Mouse (Mus musculus) brain, embryonic 18.5 days (tissue): ENCODE data around the gene Daam1.

Experiments
- DNase-seq: peaks from one replicate; pipeline ENCODE4 v3.0.0-alpha.2; 2012; ENCODE audit warnings: low read depth, low spot score

Gene Daam1

GRCm38 (mm10) chr12:71863846-71864543 lies 33.1 kb downstream of the Daam1 start:
- DNase-seq: no peak

GRCm38 (mm10) chr12:71864544-71864897 lies 33.6 kb downstream of the Daam1 start:
- no peak for DNase-seq

GRCm38 (mm10) chr12:71865937-71866336 lies 35.1 kb downstream of the Daam1 start:
- no peak for DNase-seq

- DNase-seq: no peak
Observed at GRCm38 (mm10) chr12:71867345-71868240, 36.7 kb downstream of the Daam1 start.

GRCm38 (mm10) chr12:71870644-71871043 lies 39.8 kb downstream of the Daam1 start:
- DNase-seq: no peak

GRCm38 (mm10) chr12:71872330-71872729 lies 41.5 kb downstream of the Daam1 start:
- DNase-seq: no peak

- no peak for DNase-seq
Observed at GRCm38 (mm10) chr12:71874561-71874960, 43.7 kb downstream of the Daam1 start.

- no peak for DNase-seq
Observed at GRCm38 (mm10) chr12:71874984-71875383, 44.1 kb downstream of the Daam1 start.

GRCm38 (mm10) chr12:71875761-71876489 lies 45.0 kb downstream of the Daam1 start:
- no peak for DNase-seq

GRCm38 (mm10) chr12:71880987-71881386 lies 50.1 kb downstream of the Daam1 start:
- DNase-seq: no peak

GRCm38 (mm10) chr12:71881477-71881876 lies 50.6 kb downstream of the Daam1 start:
- no peak for DNase-seq

GRCm38 (mm10) chr12:71883066-71883711 lies 52.3 kb downstream of the Daam1 start:
- no peak for DNase-seq

GRCm38 (mm10) chr12:71885170-71885574 lies 54.3 kb downstream of the Daam1 start:
- no peak for DNase-seq

- DNase-seq: no peak
Observed at GRCm38 (mm10) chr12:71885717-71886116, 54.8 kb downstream of the Daam1 start.

- no peak for DNase-seq
Observed at GRCm38 (mm10) chr12:71886406-71886805, 55.5 kb downstream of the Daam1 start.

GRCm38 (mm10) chr12:71886941-71887340 lies 56.1 kb downstream of the Daam1 start:
- no peak for DNase-seq

GRCm38 (mm10) chr12:71888370-71888769 lies 57.5 kb downstream of the Daam1 start:
- no peak for DNase-seq

- DNase-seq: no peak
Observed at GRCm38 (mm10) chr12:71889266-71889665, 58.4 kb downstream of the Daam1 start.

- no peak for DNase-seq
Observed at GRCm38 (mm10) chr12:71890282-71890681, 59.4 kb downstream of the Daam1 start.

- no peak for DNase-seq
Observed at GRCm38 (mm10) chr12:71891729-71892355, 61.0 kb downstream of the Daam1 start.

- DNase-seq: no peak
Observed at GRCm38 (mm10) chr12:71892996-71893605, 62.2 kb downstream of the Daam1 start.
